Mouse (Mus musculus): Measurements from ENCODE around the gene Epha8. TPM values are rescaled to one million over a fixed set of nuclear protein-coding genes. Genes with fewer than 3 reads are reported as not detected.

Gene Epha8
- 1.8 and 2.5 TPM in 2 replicates for polyA plus RNA-seq (2014; fragmentation: Nextera tagmentation; extraction: Ambion mirVana)

DNA sequence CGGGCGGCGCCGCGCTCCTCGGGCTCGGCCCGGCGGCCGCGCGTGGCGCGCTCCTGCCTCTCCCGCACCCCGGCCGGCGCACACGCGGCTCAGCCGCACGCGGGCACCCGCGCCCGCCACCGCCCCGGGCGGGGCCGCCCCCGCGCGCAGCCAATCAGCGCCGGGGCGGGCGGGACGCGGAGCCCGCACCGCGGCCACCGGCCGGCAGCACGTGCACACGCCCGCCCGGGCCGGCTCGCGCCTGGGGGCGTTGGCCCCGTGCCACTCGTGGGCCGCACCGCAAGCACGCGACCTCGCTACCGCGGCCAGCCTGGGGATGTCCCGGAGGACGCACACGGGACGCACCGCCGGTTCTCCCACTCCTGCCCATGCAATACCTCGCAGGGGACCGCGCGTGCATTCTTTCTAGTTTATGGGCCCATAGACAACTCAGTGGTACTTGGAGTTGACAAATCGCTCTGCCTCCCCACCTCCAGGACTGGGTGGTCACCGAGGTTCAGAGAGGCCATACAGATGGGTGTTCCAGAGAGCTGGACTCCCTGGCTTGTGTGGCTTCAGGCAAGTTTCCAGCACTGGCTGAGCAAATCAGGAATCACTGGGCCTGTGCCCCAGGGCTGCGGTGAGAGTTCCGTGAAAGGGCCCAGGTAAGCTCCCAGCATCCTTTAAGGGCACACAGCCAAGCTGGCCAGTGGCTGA lies at the start of gene Epha8:
Gene Epha8, minus strand, starts transcription at position 66 of the 696 bp plus-strand sequence.
- H3K36me3 ChIP-seq (ENCODE audit: control insufficient read depth, insufficient read depth, low read length) = no peaks in the 10 kb centered on the region
- H3K27me3 ChIP-seq (ENCODE audit: control insufficient read depth, insufficient read depth, low read length) = peaks cover 47% of the 10 kb centered on the region
- ATAC-seq (ENCODE audit: insufficient read depth, low FRiP score, low TSS enrichment) (peak; percentile 16; the same call in 1 of the 2 replicates), DNase-seq (ENCODE audit: low spot score) (no peak)
- H3K4me3 ChIP-seq (ENCODE audit: low read depth, low read length) = peak within 1 kb of the TSS; percentile 45
- no peaks in the 10 kb centered on the region for H3K9me3 ChIP-seq (ENCODE audit: control insufficient read depth, low read length)
- 5% methylated on average over 16 of the region's 75 CpGs for WGBS
- H3K4me1 ChIP-seq (ENCODE audit: control insufficient read depth, insufficient read depth, low read length) = peaks cover 12% of the 10 kb centered on the region
- peak within 1 kb of the TSS; percentile 88 for H3K4me2 ChIP-seq (ENCODE audit: low read depth)
- H3K27ac ChIP-seq (ENCODE audit: low read depth, low read length) = no peak within 1 kb of the TSS
- H3K9ac ChIP-seq (ENCODE audit: low read length) = peak within 1 kb of the TSS; percentile 12; the same call in 1 of the 2 replicates

DNA sequence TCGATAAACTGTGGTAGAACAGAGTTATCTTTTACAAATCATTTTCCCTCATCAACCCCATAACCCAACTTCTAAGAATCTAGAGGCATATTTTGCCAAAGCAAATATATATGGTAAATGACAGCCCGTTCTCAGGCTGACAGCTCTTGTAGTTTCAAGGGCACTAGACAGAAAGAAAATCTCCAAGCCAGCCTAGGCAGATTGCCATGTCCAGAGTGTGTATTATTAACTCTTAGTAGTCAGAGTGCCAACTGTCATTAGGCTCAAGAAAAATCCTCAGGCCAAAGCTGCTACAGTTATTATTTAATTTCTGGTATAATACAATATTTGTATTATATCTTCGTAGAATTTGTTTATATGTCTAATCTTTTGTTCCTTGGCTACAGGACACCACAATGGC lies 45.2 kb upstream of the Epha8 start:
- ATAC-seq (ENCODE audit: insufficient read depth, low FRiP score, low TSS enrichment) = no peak
- Histone ChIP-seq H3K9ac (ENCODE audit: low read length) (no peak overlapping the region), H3K36me3 (ENCODE audit: control insufficient read depth, insufficient read depth, low read length) (no peaks in the 10 kb centered on the region; the same call in 1 of the 2 replicates), H3K27me3 (ENCODE audit: control insufficient read depth, insufficient read depth, low read length) (no peaks in the 10 kb centered on the region), H3K4me3 (ENCODE audit: low read depth, low read length) (no peak overlapping the region), H3K27ac (ENCODE audit: low read depth, low read length) (no peak overlapping the region), H3K9me3 (ENCODE audit: control insufficient read depth, low read length) (no peaks in the 10 kb centered on the region), H3K4me2 (ENCODE audit: low read depth) (no peak overlapping the region), H3K4me1 (ENCODE audit: control insufficient read depth, insufficient read depth, low read length) (peaks cover 3% of the 10 kb centered on the region; the same call in 1 of the 2 replicates)
- no peak for DNase-seq (ENCODE audit: low spot score)
- WGBS = 94% methylated on average over 3 of the region's 3 CpGs

DNA sequence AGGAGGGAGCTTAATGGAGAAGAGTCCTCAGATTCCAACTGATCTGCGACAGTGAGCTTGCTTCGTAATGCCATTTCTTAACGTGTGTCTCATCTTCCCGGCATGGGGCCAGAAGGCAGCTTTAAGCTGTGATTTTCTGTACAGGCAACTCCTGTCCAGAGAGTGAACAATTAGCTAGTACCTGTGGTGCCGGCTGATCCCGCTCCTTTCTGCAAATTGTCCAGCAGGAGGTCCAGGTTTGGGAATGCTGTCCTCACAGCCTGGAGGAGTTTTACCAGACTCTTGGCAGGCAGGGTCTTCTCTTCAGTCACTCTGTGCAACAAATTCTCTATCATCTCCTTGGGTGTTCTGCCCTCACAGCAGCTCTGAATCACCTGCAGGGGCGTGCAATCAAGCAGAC lies 44.4 kb upstream of the Epha8 start:
- Histone ChIP-seq H3K4me1 (ENCODE audit: control insufficient read depth, insufficient read depth, low read length) (peaks cover 3% of the 10 kb centered on the region; the same call in 1 of the 2 replicates), H3K27ac (ENCODE audit: low read depth, low read length) (no peak overlapping the region), H3K9ac (ENCODE audit: low read length) (no peak overlapping the region), H3K4me3 (ENCODE audit: low read depth, low read length) (no peak overlapping the region), H3K9me3 (ENCODE audit: control insufficient read depth, low read length) (no peaks in the 10 kb centered on the region), H3K27me3 (ENCODE audit: control insufficient read depth, insufficient read depth, low read length) (no peaks in the 10 kb centered on the region), H3K4me2 (ENCODE audit: low read depth) (no peak overlapping the region), H3K36me3 (ENCODE audit: control insufficient read depth, insufficient read depth, low read length) (no peaks in the 10 kb centered on the region; the same call in 1 of the 2 replicates)
- WGBS = 84% methylated on average over 7 of the region's 7 CpGs
- DNase-seq (ENCODE audit: low spot score) (no peak), ATAC-seq (ENCODE audit: insufficient read depth, low FRiP score, low TSS enrichment) (no peak)

DNA sequence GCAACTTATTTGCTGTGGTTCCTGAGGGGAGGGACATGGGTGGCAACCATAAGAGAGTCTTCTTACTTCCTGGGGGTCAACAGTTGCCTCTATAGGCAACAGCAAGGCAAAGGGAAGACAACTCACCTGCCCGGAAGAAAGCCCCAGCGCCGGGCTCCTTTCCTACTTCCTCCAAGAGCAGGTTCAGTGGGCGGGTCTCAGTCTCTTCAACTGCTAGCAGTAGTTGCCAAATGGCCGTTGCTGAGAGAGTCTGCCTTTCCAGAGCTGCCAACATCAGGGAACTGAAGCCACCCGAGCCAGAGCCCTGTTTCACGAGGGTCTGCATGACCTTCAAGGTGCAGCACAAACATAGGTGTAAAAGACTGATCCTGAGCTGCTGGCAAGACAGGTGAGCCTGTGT lies 41.8 kb upstream of the Epha8 start:
- Histone ChIP-seq H3K9me3 (ENCODE audit: control insufficient read depth, low read length) (no peaks in the 10 kb centered on the region), H3K4me1 (ENCODE audit: control insufficient read depth, insufficient read depth, low read length) (no peaks in the 10 kb centered on the region), H3K9ac (ENCODE audit: low read length) (no peak overlapping the region), H3K27me3 (ENCODE audit: control insufficient read depth, insufficient read depth, low read length) (no peaks in the 10 kb centered on the region), H3K4me3 (ENCODE audit: low read depth, low read length) (no peak overlapping the region), H3K4me2 (ENCODE audit: low read depth) (no peak overlapping the region), H3K27ac (ENCODE audit: low read depth, low read length) (no peak overlapping the region), H3K36me3 (ENCODE audit: control insufficient read depth, insufficient read depth, low read length) (no peaks in the 10 kb centered on the region; the same call in 1 of the 2 replicates)
- ATAC-seq (ENCODE audit: insufficient read depth, low FRiP score, low TSS enrichment) (no peak), DNase-seq (ENCODE audit: low spot score) (no peak)
- WGBS = 80% methylated on average over 7 of the region's 7 CpGs

DNA sequence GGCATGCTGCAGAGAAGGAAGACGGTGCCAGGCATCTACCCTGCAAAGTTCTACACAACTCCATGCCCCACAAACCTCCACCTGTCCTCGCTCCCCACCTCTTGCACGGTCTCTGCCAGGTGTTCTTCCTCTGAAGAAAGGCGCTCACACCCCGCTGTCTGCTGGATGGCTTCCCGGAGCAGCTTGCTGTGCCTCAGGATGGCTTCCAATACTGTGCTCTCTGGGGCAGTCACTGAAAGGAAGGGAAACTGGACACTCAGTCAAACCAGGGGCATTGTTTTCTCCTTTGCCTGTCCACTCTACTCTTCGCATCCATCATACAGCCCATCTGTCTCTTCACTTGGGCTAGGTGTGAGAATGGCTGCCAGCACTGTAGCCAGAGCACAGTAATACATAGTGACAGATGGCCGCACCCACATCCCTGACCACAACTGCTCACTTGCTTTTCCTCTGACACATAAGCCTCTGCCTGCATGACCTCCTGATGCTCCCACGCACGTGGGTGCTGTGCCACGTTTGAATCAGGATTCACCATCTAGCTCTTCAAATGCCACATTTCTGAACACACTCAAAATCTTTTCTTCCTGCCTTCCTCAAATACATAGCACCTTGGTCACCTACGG lies 41.2 kb upstream of the Epha8 start:
- no peak for ATAC-seq (ENCODE audit: insufficient read depth, low FRiP score, low TSS enrichment)
- Histone ChIP-seq H3K9ac (ENCODE audit: low read length) (no peak overlapping the region), H3K36me3 (ENCODE audit: control insufficient read depth, insufficient read depth, low read length) (no peaks in the 10 kb centered on the region; the same call in 1 of the 2 replicates), H3K4me3 (ENCODE audit: low read depth, low read length) (no peak overlapping the region), H3K27me3 (ENCODE audit: control insufficient read depth, insufficient read depth, low read length) (no peaks in the 10 kb centered on the region), H3K4me2 (ENCODE audit: low read depth) (no peak overlapping the region), H3K27ac (ENCODE audit: low read depth, low read length) (no peak overlapping the region), H3K9me3 (ENCODE audit: control insufficient read depth, low read length) (no peaks in the 10 kb centered on the region), H3K4me1 (ENCODE audit: control insufficient read depth, insufficient read depth, low read length) (no peaks in the 10 kb centered on the region)
- 94% methylated on average over 12 of the region's 12 CpGs for WGBS
- DNase-seq (ENCODE audit: low spot score) = no peak

DNA sequence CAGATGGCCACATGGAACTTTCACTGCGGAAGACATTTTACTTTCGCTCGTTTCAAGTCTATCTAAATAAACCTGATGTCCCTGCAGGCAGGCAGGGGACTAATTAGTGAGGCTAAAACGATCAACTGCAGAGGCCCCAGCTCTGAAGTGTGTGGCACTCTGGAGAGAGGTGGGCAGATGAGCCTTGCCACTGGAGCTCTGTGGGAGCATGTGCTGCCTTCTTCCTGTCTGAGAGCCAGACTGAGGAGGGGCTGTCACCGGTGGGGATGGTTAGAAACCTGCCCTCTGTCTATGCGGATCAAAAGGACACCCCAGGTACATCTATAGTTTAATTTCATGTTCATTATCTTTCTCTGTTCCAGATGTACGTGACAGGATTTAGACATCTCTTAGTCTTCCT lies 40.3 kb upstream of the Epha8 start:
- H3K4me1 ChIP-seq (ENCODE audit: control insufficient read depth, insufficient read depth, low read length) = no peaks in the 10 kb centered on the region
- WGBS = 85% methylated on average over 7 of the region's 7 CpGs
- no peaks in the 10 kb centered on the region for H3K9me3 ChIP-seq (ENCODE audit: control insufficient read depth, low read length)
- ATAC-seq (ENCODE audit: insufficient read depth, low FRiP score, low TSS enrichment) (no peak), DNase-seq (ENCODE audit: low spot score) (no peak)
- H3K27ac ChIP-seq (ENCODE audit: low read depth, low read length) = no peak overlapping the region
- no peak overlapping the region for H3K9ac ChIP-seq (ENCODE audit: low read length)
- H3K36me3 ChIP-seq (ENCODE audit: control insufficient read depth, insufficient read depth, low read length) = no peaks in the 10 kb centered on the region; the same call in 1 of the 2 replicates
- H3K4me2 ChIP-seq (ENCODE audit: low read depth) = no peak overlapping the region
- H3K4me3 ChIP-seq (ENCODE audit: low read depth, low read length) = no peak overlapping the region
- H3K27me3 ChIP-seq (ENCODE audit: control insufficient read depth, insufficient read depth, low read length) = no peaks in the 10 kb centered on the region

DNA sequence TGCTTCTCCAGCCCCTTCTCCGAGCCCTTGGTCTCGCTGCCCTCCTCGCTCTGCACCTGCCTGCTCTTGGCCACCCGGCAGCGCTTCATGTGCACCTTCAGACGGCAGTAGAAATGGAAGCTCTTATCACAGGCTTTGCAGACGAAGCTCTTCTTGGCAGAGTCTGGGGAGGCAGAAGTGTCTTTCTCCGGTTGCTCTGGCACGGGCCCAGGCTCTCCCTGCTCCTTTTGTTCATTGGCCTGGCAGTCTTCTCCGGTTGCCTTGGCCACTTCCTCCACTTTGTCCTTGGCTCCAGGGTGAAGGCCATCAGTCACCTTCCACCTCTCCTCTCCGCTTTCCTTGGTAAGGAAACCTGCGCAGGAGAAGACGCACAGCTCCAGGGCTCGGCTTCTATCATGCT lies 38.7 kb upstream of the Epha8 start:
- H3K9ac ChIP-seq (ENCODE audit: low read length) = no peak overlapping the region
- ATAC-seq (ENCODE audit: insufficient read depth, low FRiP score, low TSS enrichment) (no peak), DNase-seq (ENCODE audit: low spot score) (no peak)
- no peaks in the 10 kb centered on the region for H3K27me3 ChIP-seq (ENCODE audit: control insufficient read depth, insufficient read depth, low read length)
- no peaks in the 10 kb centered on the region for H3K9me3 ChIP-seq (ENCODE audit: control insufficient read depth, low read length)
- H3K4me3 ChIP-seq (ENCODE audit: low read depth, low read length) = no peak overlapping the region
- no peaks in the 10 kb centered on the region; the same call in none of the 2 replicates for H3K36me3 ChIP-seq (ENCODE audit: control insufficient read depth, insufficient read depth, low read length)
- H3K27ac ChIP-seq (ENCODE audit: low read depth, low read length) = no peak overlapping the region
- H3K4me1 ChIP-seq (ENCODE audit: control insufficient read depth, insufficient read depth, low read length) = no peaks in the 10 kb centered on the region
- no peak overlapping the region for H3K4me2 ChIP-seq (ENCODE audit: low read depth)
- WGBS = 94% methylated on average over 14 of the region's 14 CpGs

DNA sequence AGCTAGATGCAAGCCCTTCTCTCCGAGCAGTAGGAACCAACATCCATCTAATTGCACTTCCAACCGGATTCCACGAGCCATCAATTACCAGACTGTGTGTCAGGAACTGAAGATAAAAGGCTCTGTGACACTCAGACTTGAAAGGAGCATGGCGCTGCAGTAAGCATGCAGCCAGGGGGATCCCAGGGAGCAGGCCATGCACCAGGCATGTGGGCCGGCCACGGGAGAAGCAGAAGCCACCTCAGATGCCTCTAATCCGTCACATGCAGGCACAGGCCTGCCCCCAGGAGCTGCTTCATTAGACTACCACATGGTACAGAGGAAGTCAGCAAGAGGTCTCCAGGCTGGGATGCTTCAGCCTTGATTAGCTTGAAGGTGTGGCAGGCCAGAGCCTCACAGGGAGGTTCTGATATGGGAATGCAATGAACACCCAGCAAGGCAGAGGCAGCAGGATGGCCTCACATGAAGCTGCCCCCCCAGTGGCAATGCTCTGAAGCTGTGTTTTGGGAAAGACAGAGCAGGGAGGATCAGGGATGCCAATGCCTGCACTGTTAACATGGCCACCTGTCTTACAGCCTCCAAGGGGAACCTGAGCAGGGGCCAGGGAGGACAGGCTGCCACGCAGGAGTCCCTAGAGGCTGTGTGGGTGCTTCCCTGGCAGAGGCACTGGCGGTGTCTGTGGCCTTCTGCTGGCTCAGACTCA lies 25.5 kb upstream of the Epha8 start:
- Histone ChIP-seq H3K9me3 (ENCODE audit: control insufficient read depth, low read length) (no peaks in the 10 kb centered on the region), H3K27me3 (ENCODE audit: control insufficient read depth, insufficient read depth, low read length) (no peaks in the 10 kb centered on the region), H3K4me1 (ENCODE audit: control insufficient read depth, insufficient read depth, low read length) (peaks cover 3% of the 10 kb centered on the region; the same call in 1 of the 2 replicates), H3K4me3 (ENCODE audit: low read depth, low read length) (no peak overlapping the region), H3K9ac (ENCODE audit: low read length) (no peak overlapping the region), H3K27ac (ENCODE audit: low read depth, low read length) (no peak overlapping the region), H3K36me3 (ENCODE audit: control insufficient read depth, insufficient read depth, low read length) (peaks cover 2% of the 10 kb centered on the region; the same call in 1 of the 2 replicates), H3K4me2 (ENCODE audit: low read depth) (no peak overlapping the region)
- 43% methylated on average over 9 of the region's 9 CpGs for WGBS
- ATAC-seq (ENCODE audit: insufficient read depth, low FRiP score, low TSS enrichment) (no peak), DNase-seq (ENCODE audit: low spot score) (no peak)

All from neural tube, embryonic 11.5 days (tissue).